Mouse (Mus musculus) C2C12 (cell line): Measurements from ENCODE around the gene Arl5c.

ENCODE experiments used
- CTCF ChIP-seq: IDR thresholded peaks from one replicate; pipeline ENCODE4 v1.5.1; 2011; ENCODE audit not compliant: control insufficient read depth, insufficient read depth, insufficient read length
- MYOD1 ChIP-seq: IDR thresholded peaks from one replicate; pipeline ENCODE4 v1.6.1; 2011; ENCODE audit warnings: low read depth; ENCODE audit not compliant: control insufficient read depth, insufficient read length
- MYOG ChIP-seq: IDR thresholded peaks from one replicate; pipeline ENCODE4 v1.6.1; 2011; ENCODE audit not compliant: control insufficient read depth, insufficient read length; ENCODE audit errors: extremely low read depth

DNA sequence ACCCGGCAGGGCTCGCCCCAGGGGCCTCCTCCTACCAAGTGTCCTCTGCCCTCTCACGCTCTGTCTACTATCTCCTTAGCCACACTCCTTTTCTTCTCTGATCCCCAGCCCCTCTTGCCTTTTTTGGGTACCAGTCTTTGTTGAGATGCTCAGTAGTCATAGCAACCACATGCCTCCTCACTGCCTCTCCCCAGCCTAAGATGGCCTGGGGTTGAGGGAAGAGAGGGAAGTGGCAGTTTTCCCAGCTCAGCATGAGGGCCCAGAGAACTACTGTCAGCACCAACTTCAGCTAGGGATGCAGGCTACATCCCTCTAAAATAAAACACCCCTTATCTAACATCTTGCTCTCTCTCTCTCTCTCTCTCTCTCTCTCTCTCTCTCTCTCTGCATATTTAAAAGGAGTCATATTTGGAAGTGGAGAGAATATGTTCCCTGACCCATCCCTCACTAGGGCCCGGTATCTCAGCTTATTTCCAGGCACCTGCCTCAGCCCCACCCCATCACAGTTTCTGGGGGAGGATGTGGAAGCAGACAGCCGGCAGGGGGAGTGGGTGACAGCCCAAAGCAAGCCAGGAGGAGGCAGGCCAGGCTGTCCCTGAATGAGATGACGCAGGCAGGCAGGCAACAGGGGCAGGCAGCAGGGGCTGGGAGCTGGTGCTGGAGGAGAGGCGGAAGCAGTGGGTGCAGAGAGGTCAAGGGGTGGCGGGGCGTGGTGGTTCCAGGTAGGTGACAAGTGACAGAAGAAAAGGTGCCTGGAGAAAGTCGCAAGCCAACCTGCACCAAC, 23.1 kb upstream of the Arl5c start:
- TF ChIP-seq CTCF = peak; percentile 16
- TF ChIP-seq MYOG = no peak
- no peak for TF ChIP-seq MYOD1
